Mouse (Mus musculus): Measurements from ENCODE around the gene Inpp4a.

Gene Inpp4a

GRCm38 (mm10) chr1:37299540-37300491, at the start of gene Inpp4a:
Gene Inpp4a (plus strand): TSS chr1:37299865.
- no peak for TF ChIP-seq GATA4 (IDR thresholded peaks at IDR 0.05; ENCODE audit: insufficient replicate concordance, low read length)

GRCm38 (mm10) chr1:37250643-37251310, 48.9 kb upstream of the Inpp4a start:
- TF ChIP-seq GATA4 (IDR thresholded peaks at IDR 0.05; ENCODE audit: insufficient replicate concordance, low read length), result no peak

- TF ChIP-seq GATA4 (IDR thresholded peaks at IDR 0.05; ENCODE audit: insufficient replicate concordance, low read length), result no peak
Observed at GRCm38 (mm10) chr1:37258443-37258842, 41.2 kb upstream of the Inpp4a start.

GRCm38 (mm10) chr1:37272464-37272863, 27.2 kb upstream of the Inpp4a start:
- no peak for TF ChIP-seq GATA4 (IDR thresholded peaks at IDR 0.05; ENCODE audit: insufficient replicate concordance, low read length)

GRCm38 (mm10) chr1:37286556-37286955, 13.1 kb upstream of the Inpp4a start:
- TF ChIP-seq GATA4 (IDR thresholded peaks at IDR 0.05; ENCODE audit: insufficient replicate concordance, low read length), result no peak

- no peak for TF ChIP-seq GATA4 (IDR thresholded peaks at IDR 0.05; ENCODE audit: insufficient replicate concordance, low read length)
Observed at GRCm38 (mm10) chr1:37287748-37288147, 11.9 kb upstream of the Inpp4a start.

GRCm38 (mm10) chr1:37288181-37288935, 11.3 kb upstream of the Inpp4a start:
- TF ChIP-seq GATA4 (IDR thresholded peaks at IDR 0.05; ENCODE audit: insufficient replicate concordance, low read length), result no peak

- no peak for TF ChIP-seq GATA4 (IDR thresholded peaks at IDR 0.05; ENCODE audit: insufficient replicate concordance, low read length)
Observed at GRCm38 (mm10) chr1:37288941-37289340, 10.7 kb upstream of the Inpp4a start.

GRCm38 (mm10) chr1:37296414-37296813, 3.3 kb upstream of the Inpp4a start:
- TF ChIP-seq GATA4 (IDR thresholded peaks at IDR 0.05; ENCODE audit: insufficient replicate concordance, low read length), result no peak

- 0 out of 2 replicates have a peak, but pooled peaks have one; percentile 54 for TF ChIP-seq GATA4 (IDR thresholded peaks at IDR 0.05; ENCODE audit: insufficient replicate concordance, low read length)
Observed at GRCm38 (mm10) chr1:37298904-37299303, 761 bp upstream of the Inpp4a start.

- TF ChIP-seq GATA4 (IDR thresholded peaks at IDR 0.05; ENCODE audit: insufficient replicate concordance, low read length), result no peak
Observed at GRCm38 (mm10) chr1:37300650-37301049, 985 bp downstream of the Inpp4a start.

GRCm38 (mm10) chr1:37302801-37303200, 3.1 kb downstream of the Inpp4a start:
- TF ChIP-seq GATA4 (IDR thresholded peaks at IDR 0.05; ENCODE audit: insufficient replicate concordance, low read length), result no peak

- TF ChIP-seq GATA4 (IDR thresholded peaks at IDR 0.05; ENCODE audit: insufficient replicate concordance, low read length), result no peak
Observed at GRCm38 (mm10) chr1:37305691-37306287, 6.1 kb downstream of the Inpp4a start.

GRCm38 (mm10) chr1:37307586-37307985, 7.9 kb downstream of the Inpp4a start:
- TF ChIP-seq GATA4 (IDR thresholded peaks at IDR 0.05; ENCODE audit: insufficient replicate concordance, low read length), result no peak
